Mouse (Mus musculus) frontal cortex, adult (tissue): ENCODE results near the gene Vezf1.
"Not testable (repeated sequence)": the region's sequence is repeated elsewhere in the genome, so short reads cannot be mapped to it uniquely, and the experiment has no call there.

ENCODE experiments used
- ATAC-seq: cut with Nextera tagmentation; 2 replicates; pipeline ENCODE4 v1.9.2; 2017; ENCODE audit warnings: mild to moderate bottlenecking, moderate library complexity, mixed read lengths; ENCODE audit not compliant: low TSS enrichment

The Vezf1 gene

GRCm38 (mm10) chr11:88067586-88068410, at the start of gene Vezf1:
TSS of gene Vezf1 (plus strand) at chr11:88068279.
- ATAC-seq = peak; percentile 75

GRCm38 (mm10) chr11:88023933-88024332, 44.1 kb upstream of the Vezf1 start:
- no peak for ATAC-seq

GRCm38 (mm10) chr11:88027391-88028035, 40.6 kb upstream of the Vezf1 start:
- no peak for ATAC-seq

- ATAC-seq = peak; percentile 96
Observed at GRCm38 (mm10) chr11:88028193-88028684, 39.8 kb upstream of the Vezf1 start.

GRCm38 (mm10) chr11:88030219-88030618, 37.9 kb upstream of the Vezf1 start:
- ATAC-seq = no peak

GRCm38 (mm10) chr11:88030836-88031235, 37.2 kb upstream of the Vezf1 start:
- no peak for ATAC-seq

GRCm38 (mm10) chr11:88031753-88032152, 36.3 kb upstream of the Vezf1 start:
- no peak for ATAC-seq

- ATAC-seq = no peak
Observed at GRCm38 (mm10) chr11:88035970-88036369, 32.1 kb upstream of the Vezf1 start.

- peak; percentile 55; the same call in 1 of the 2 replicates for ATAC-seq
Observed at GRCm38 (mm10) chr11:88036761-88037251, 31.3 kb upstream of the Vezf1 start.

- no peak for ATAC-seq
Observed at GRCm38 (mm10) chr11:88037386-88037785, 30.7 kb upstream of the Vezf1 start.

GRCm38 (mm10) chr11:88039066-88039465, 29.0 kb upstream of the Vezf1 start:
- ATAC-seq = no peak

GRCm38 (mm10) chr11:88044314-88044713, 23.8 kb upstream of the Vezf1 start:
- no peak for ATAC-seq

- not testable (repeated sequence) for ATAC-seq
Observed at GRCm38 (mm10) chr11:88045159-88045558, 22.9 kb upstream of the Vezf1 start.

- ATAC-seq = no peak
Observed at GRCm38 (mm10) chr11:88045878-88046277, 22.2 kb upstream of the Vezf1 start.

GRCm38 (mm10) chr11:88046323-88046937, 21.6 kb upstream of the Vezf1 start:
- no peak for ATAC-seq

- ATAC-seq = peak; percentile 91
Observed at GRCm38 (mm10) chr11:88046944-88047794, 20.9 kb upstream of the Vezf1 start, which contains the start of gene Srsf1. TSS of gene Srsf1 (plus strand) at chr11:88047373.

GRCm38 (mm10) chr11:88047871-88048531, 20.1 kb upstream of the Vezf1 start:
- ATAC-seq = peak; percentile 44; the same call in 1 of the 2 replicates

GRCm38 (mm10) chr11:88048961-88049670, 19.0 kb upstream of the Vezf1 start:
- ATAC-seq = no peak

- no peak for ATAC-seq
Observed at GRCm38 (mm10) chr11:88049732-88050131, 18.3 kb upstream of the Vezf1 start.

- no peak for ATAC-seq
Observed at GRCm38 (mm10) chr11:88052638-88053037, 15.4 kb upstream of the Vezf1 start.
